Mouse (Mus musculus) gastrocnemius, postnatal 25 days (tissue): ENCODE measurements around the gene Spire2. TPM values are rescaled to one million over a fixed set of nuclear protein-coding genes. Genes with fewer than 3 reads are reported as not detected.

Source experiments
- DNase-seq: peaks from one replicate; pipeline ENCODE4 v3.0.0; 2022
- total RNA-seq, 2 experiments: library from RNA; stranded (reverse); gene quantifications; 1 replicate in 1 of 2; 2 replicates in 1 of 2; pipeline ENCODE4 v1.2.3; 2021

Spire2 gene
- total RNA-seq, 2 experiments from 2014 or later = 0.19 to 0.49 TPM

- DNase-seq = no peak
Observed at GRCm38 (mm10) chr8:123334467-123334866, 2.0 kb downstream of the Spire2 start.

DNA sequence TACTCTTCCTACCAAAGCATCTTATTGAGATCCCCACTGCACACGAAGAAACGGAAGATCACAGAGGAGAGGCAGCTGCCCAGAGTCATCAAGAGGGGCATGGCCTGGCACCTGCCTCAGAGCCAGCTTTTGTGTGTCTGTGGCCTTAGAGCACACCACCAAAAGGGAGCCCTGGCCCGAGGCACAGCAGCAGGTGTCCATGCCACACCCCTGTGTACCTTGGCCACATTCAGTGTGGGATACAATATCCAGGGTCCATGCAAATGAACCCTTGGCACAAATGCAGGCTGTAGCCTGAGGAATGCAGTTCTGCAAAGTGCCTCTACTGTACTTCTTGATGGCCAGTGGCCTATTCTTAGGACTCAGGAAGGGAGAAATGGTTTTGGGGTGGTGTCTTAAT lies 5.0 kb downstream of the Spire2 start:
- DNase-seq = no peak

GRCm38 (mm10) chr8:123340071-123340470 lies 7.6 kb downstream of the Spire2 start:
- DNase-seq = no peak

DNA sequence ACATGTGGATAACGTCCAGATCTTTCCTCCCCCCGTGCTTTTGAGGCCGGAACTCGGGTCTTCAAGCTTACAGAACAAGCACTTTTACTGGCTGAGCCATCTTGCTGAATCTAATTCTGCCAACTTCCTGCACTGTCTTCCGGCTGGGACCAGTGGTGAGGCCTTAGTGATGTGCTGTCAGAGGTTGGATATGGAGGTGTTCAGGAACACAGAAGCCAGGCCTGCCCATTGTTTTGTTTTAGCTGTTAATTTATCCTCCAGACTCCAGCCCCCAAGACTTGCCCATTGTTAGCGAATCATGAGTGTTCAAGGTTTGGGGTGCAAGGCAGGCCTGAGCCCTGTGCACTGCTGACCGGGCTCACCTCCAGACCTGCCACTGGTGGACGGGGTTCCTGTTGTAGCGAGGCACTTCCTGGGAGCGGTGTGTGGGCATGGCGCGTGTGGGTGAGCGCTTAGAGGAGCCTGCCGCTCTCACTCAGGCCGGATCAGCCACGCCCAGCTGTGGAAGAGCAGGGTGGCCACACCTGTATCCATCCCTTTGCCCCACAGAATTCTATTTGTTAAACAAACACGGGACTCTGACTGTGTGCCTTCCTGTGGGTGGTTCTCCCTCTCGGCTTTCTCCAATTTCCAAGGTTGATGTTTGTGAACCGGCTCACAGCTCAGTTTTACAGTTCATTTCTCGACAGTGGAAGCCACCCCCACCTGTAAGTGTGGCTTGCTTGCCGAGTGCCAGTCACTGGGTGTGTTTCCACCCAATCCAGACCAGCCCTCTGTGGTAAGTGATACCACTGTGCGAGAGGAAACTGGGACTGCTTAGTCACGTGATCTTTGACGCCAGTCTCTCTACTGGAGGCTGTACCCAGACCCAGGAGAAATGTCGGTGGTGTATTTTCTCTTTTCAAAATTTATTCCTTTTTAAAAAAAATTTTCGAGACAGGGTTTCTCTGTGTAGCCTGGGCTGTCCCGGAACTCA lies 8.8 kb downstream of the Spire2 start:
- DNase-seq = no peak

- DNase-seq = no peak
Observed at GRCm38 (mm10) chr8:123342253-123342652, 9.7 kb downstream of the Spire2 start.

DNA sequence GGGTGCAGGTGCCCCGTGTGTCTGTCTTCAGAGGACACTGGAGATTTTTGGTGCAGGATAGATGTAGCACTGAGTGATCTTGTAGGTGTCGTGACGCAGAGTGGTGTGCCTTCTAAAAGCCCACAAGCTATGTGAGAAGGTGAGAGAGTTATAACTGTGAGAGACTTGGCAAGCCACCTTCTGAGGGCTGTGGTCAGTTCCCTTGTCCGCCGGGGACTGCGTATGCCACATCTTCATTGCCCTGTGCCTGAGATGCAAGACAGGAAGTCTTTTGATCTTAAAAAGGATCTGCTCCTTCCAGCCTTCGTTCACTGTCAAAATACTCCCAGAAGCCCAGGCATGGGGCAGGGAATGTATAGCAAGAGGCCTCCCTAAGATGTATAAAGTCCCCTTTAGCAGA lies 10.4 kb downstream of the Spire2 start:
- DNase-seq = no peak

DNA sequence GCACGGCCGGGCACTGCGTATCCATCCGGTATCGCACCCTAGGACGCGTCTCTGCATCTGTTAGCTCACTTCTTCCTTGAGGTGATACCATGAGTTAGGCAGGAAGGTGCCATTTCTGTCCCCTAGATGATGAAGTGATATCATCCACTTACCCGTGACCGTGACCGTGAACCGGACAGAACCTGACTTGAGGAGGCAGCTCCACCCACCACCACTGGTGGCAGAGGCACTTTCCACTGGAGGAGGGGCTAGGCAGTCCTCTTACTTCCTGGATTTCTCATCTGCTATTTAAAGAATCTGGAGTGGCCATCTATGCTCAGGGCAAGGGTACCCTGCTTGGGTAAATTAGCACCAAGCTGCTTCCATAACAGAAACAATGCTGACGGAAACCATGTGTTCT lies 10.9 kb downstream of the Spire2 start:
- no peak for DNase-seq

- DNase-seq = no peak
Observed at GRCm38 (mm10) chr8:123345135-123345534, 12.6 kb downstream of the Spire2 start.

DNA sequence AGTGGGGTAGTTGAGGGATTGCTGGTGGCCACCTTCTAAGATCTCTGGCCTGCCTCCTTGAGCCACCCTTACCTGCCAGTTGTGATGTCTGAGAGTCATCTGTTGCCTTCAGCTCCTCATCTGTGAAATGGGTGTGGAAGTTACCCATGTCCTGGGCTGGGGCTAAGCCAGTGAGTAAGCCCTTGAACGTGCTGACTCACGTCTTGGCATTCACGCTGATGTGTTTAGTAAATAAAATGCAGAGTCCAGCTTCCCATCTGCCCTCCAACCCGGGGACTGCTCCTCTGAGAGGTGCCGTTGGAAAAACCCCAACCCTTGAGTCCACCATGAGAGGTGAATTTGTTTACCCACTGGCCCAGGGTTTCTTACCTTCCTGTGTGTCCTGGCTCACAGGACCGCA lies 13.3 kb downstream of the Spire2 start:
- no peak for DNase-seq

- DNase-seq = no peak
Observed at GRCm38 (mm10) chr8:123347293-123347692, 14.8 kb downstream of the Spire2 start.

DNA sequence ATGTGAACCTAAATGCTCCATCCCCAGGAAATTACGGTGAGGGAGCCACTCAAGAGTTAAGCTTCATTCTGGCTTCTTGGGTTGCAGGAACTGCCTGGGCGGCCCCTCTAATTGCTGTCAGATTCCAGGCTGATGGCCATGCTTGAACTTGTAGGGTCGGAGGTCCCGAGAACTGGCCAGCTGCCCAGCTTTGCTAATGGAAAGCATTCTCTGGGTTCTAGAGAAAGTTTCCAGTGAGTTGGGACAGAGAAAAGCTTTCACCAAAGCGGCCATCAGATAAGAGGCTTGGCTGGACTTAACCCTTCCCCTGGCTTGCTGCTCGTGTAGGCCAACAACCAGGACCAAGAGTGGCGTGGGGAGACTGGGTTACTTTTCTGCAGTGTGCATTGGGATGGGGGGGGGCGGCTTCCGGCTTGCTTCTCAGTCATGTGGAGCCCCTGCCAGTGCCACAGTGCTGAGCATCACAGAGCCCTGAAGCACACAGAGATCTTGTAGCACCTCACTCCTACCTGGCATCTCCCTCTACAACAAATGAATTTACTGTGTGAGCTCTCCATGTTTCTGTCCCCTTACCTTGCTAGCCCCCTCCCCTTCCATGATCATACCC lies 15.8 kb downstream of the Spire2 start:
- peak; percentile 15 for DNase-seq

GRCm38 (mm10) chr8:123349073-123349472 lies 16.6 kb downstream of the Spire2 start:
- no peak for DNase-seq

DNA sequence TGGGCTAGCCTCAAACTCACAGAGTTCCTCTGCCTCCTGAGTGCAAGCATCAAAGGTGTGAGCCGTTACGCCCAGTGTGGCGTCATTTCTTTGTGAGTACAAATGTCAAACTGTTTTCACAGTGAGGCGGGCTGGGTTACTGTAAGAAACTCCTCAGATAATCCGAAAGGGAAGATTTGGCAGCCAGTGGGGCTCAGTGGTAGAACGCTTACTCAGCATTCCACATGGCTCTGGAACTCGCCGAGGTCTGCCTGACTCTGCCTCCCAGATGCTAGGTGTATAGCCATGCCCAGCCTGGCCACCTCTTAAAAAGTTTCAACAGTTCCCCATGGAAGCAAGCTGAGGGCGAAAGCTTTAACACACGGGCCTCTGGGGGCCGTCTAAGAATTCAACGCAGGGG lies 19.6 kb downstream of the Spire2 start:
- no peak for DNase-seq

- no peak for DNase-seq
Observed at GRCm38 (mm10) chr8:123352786-123353185, 20.3 kb downstream of the Spire2 start.

DNA sequence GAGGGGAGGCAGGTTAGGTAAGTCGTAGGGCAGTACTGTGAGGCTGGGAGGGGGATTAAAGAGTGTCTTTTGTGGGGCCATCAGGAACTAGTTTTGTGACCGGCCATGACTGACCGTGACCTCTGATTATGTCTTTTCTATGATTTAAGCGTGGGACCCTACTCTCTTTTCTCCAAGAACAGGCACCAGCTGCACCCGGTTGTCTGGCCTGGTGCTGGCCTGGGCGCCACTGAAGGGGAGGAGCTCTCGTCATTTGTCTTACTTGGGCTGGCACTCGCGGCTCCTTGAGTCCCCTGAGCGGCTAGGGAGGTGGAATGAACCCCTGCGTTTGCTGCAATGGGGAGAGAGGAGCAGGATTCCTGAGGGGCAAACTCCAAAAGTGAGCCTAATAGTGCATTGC lies 20.7 kb downstream of the Spire2 start:
- no peak for DNase-seq

- peak; percentile 28 for DNase-seq
Observed at GRCm38 (mm10) chr8:123361082-123361739, 28.7 kb downstream of the Spire2 start.

- DNase-seq = peak; percentile 95
Observed at GRCm38 (mm10) chr8:123373403-123374238, 41.1 kb downstream of the Spire2 start, which contains the start of gene Tcf25. Gene Tcf25, plus strand, starts transcription at chr8:123373753.

- DNase-seq = peak; percentile 91
Observed at GRCm38 (mm10) chr8:123374239-123374578, 41.7 kb downstream of the Spire2 start.

- peak; percentile 36 for DNase-seq
Observed at GRCm38 (mm10) chr8:123375701-123376100, 43.2 kb downstream of the Spire2 start.

DNA sequence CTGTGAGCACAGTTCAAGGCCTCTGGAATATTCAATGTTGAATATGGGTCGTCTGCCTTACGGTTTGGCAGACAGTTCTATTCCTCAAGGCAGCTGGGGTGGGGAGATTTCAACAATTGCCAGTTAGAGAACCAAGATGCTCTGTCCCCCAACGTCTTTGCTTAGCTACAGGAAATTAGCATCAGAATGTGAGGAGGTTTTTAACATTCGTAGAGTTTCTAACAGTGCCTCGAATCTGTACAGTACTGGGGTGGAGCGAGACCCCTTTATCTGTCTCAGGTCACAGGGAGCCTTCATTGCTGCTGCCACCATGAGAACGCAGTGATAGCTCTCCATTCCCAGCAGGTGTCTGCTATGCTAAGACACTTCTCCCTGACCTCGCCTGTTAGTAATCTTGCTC lies 43.6 kb downstream of the Spire2 start:
- no peak for DNase-seq

GRCm38 (mm10) chr8:123381711-123382110 lies 49.2 kb downstream of the Spire2 start:
- DNase-seq = no peak

DNA sequence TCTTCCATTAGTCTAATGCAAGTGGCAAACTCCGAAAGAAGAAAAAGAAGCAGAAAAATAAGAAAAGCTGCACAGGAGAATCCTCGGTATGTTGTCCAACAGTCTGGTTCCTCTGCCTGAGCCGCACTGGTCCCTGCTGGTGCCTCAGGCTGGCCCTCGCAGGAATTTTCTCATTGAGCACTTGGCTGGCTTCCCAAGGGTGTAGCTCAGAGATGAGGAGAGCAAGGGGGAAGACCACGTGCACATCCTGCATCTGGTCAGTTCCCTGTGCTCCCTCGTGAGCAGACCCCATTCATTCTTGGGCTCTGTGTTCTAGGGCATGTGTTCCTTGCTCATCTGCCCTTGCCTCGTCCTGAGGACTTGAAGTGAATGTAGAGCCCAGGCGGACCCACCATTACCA lies 50.0 kb downstream of the Spire2 start:
- DNase-seq = no peak
